Comparison of ENCODE assay signal across 30 mouse cellular contexts in the genomic region with DNA sequence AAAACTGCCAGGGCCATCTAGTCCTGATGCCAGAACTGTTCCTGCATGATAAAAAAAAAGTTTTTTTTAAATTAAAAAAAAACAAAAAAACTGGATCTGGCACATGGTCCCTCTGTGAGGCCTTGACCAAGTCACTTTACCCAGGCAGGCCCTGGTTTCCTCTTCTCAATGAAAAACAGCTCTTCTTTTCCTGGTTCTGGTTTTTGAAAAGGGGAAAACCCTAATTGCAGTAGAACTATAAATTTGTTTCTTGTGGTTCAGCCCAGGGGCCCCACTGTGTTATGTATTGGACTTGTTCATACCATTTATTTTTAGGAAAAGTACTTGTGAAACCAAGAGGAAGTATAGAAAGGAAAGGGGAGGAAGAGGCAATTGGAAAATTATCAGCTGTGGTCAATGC.
"Had no signal": no experiment of that assay in that cellular context is flagged by ENCODE, and none has a peak within 500 bp of the region (broad histone marks: within the 10 kb centered on the region; RNA-seq: fewer than 3 reads in every experiment).

No protein-coding gene starts in this region.

- H3K9ac ChIP-seq: limb, embryonic 12.5 days; limb, embryonic 13.5 days; limb, embryonic 15.5 days; liver, embryonic 12.5 days; liver, embryonic 13.5 days; liver, embryonic 14.5 days; liver, embryonic 15.5 days; liver, postnatal 0 days; lung, embryonic 14.5 days; lung, embryonic 15.5 days; midbrain, embryonic 12.5 days; midbrain, embryonic 13.5 days; midbrain, embryonic 15.5 days; neural tube, embryonic 12.5 days had no signal

- H3K36me3 ChIP-seq: limb, embryonic 10.5 days; limb, embryonic 12.5 days; limb, embryonic 13.5 days; limb, embryonic 15.5 days; liver, embryonic 12.5 days; liver, embryonic 13.5 days; liver, embryonic 15.5 days; lung, embryonic 15.5 days; midbrain, embryonic 10.5 days; midbrain, embryonic 12.5 days; midbrain, embryonic 13.5 days; midbrain, embryonic 15.5 days; neural tube, embryonic 12.5 days had no signal

- H3K4me3 ChIP-seq: limb, embryonic 10.5 days; limb, embryonic 12.5 days; limb, embryonic 13.5 days; limb, embryonic 15.5 days; liver, embryonic 12.5 days; liver, embryonic 13.5 days; liver, embryonic 15.5 days; lung, embryonic 15.5 days; megakaryocyte, embryonic 14.5 days; midbrain, embryonic 10.5 days; midbrain, embryonic 12.5 days; midbrain, embryonic 13.5 days; midbrain, embryonic 15.5 days; myocyte; neural tube, embryonic 12.5 days had no signal

- H3K27me3 ChIP-seq: limb, embryonic 12.5 days; limb, embryonic 13.5 days; limb, embryonic 15.5 days; liver, embryonic 12.5 days; liver, embryonic 13.5 days; liver, embryonic 15.5 days; lung, embryonic 15.5 days; megakaryocyte, embryonic 14.5 days; midbrain, embryonic 12.5 days; midbrain, embryonic 13.5 days; midbrain, embryonic 15.5 days; neural tube, embryonic 12.5 days had no signal

- H3K4me2 ChIP-seq: limb, embryonic 12.5 days; limb, embryonic 13.5 days; limb, embryonic 15.5 days; liver, embryonic 11.5 days; liver, embryonic 12.5 days; liver, embryonic 13.5 days; liver, embryonic 15.5 days; lung, embryonic 14.5 days; lung, embryonic 15.5 days; midbrain, embryonic 11.5 days; midbrain, embryonic 12.5 days; midbrain, embryonic 13.5 days; midbrain, embryonic 15.5 days; neural tube, embryonic 12.5 days had no signal

- H3K4me1 ChIP-seq: limb, embryonic 12.5 days; limb, embryonic 13.5 days; limb, embryonic 15.5 days; liver, embryonic 12.5 days; liver, embryonic 13.5 days; liver, embryonic 15.5 days; lung, embryonic 15.5 days had no signal

- DNase-seq: left cerebral cortex, postnatal 4 days; liver; liver, embryonic 13.5 days; liver, postnatal 0 days; lung, adult 18-20 months; lung, adult 2 months; lung, postnatal 10 days; lung, postnatal 14 days; lung, postnatal 36 days; lung, postnatal 4 days; midbrain, embryonic 14.5 days had no signal

- H3K9me3 ChIP-seq: limb, embryonic 10.5 days; limb, embryonic 12.5 days; limb, embryonic 13.5 days; limb, embryonic 15.5 days; liver, embryonic 12.5 days; liver, embryonic 13.5 days; liver, embryonic 15.5 days; lung, embryonic 15.5 days; megakaryocyte, embryonic 14.5 days; midbrain, embryonic 10.5 days; midbrain, embryonic 12.5 days; midbrain, embryonic 13.5 days; midbrain, embryonic 15.5 days; neural tube, embryonic 12.5 days had no signal

- H3K27ac ChIP-seq: limb, embryonic 10.5 days; limb, embryonic 12.5 days; limb, embryonic 13.5 days; limb, embryonic 15.5 days; liver, embryonic 12.5 days; liver, embryonic 13.5 days; liver, embryonic 14.5 days; liver, embryonic 15.5 days; lung, embryonic 15.5 days; macrophage; midbrain, embryonic 10.5 days; midbrain, embryonic 12.5 days; midbrain, embryonic 13.5 days; midbrain, embryonic 15.5 days; neural tube, embryonic 12.5 days had no signal
